Mouse (Mus musculus): ENCODE measurements around the gene Myoz1. TPM values are rescaled to one million over a fixed set of nuclear protein-coding genes. Genes with fewer than 3 reads are reported as not detected.
"Not testable (repeated sequence)": the region's sequence is repeated elsewhere in the genome, so short reads cannot be mapped to it uniquely, and the experiment has no call there.

Gene Myoz1
- not detected in 2 replicates for polyA plus RNA-seq (2015; fragmentation: Nextera tagmentation; extraction: Ambion mirVana)

DNA sequence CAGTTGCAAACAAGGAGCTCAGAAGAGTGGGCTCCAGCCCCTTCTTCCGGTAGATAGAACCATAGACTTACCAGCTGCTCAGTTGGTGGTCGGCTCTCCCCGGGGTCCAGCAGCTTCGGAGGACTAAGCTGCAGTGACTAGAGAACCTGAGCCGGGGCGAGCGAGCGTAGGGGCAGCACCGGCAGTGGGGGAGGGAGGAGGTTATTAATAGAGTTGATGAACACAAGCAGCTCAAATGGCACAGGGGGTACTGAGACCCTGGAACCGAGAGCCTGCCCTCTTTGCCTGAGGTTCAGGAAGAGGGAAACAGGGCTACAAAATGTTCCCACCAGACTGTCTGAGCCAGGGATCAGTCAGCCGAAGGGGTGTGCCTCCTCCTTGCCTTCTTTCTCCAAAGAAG lies at the start of gene Myoz1:
Gene Myoz1, minus strand, starts transcription at position 180 of the 400 bp plus-strand sequence.
- Histone ChIP-seq H3K4me2 (replicated peaks; ENCODE audit: low read depth) (no peak within 1 kb of the TSS), H3K9me3 (ENCODE audit: control insufficient read depth) (no peaks in the 10 kb centered on the region), H3K27ac (ENCODE audit: low read depth, low read length) (no peak within 1 kb of the TSS), H3K9ac (ENCODE audit: low read depth, low read length) (no peak within 1 kb of the TSS), H3K4me1 (replicated peaks; ENCODE audit: control insufficient read depth, insufficient read depth, low read length) (no peaks in the 10 kb centered on the region), H3K27me3 (replicated peaks; ENCODE audit: control insufficient read depth, insufficient read depth, low read length) (no peaks in the 10 kb centered on the region), H3K4me3 (ENCODE audit: low read depth, low read length) (no peak within 1 kb of the TSS), H3K36me3 (ENCODE audit: control insufficient read depth, insufficient read depth) (no peaks in the 10 kb centered on the region)
- ATAC-seq: no peak
- WGBS: 59% methylated on average over 11 of the region's 11 CpGs
- no peak for TF ChIP-seq CTCF (IDR thresholded peaks at IDR 0.05; ENCODE audit: low read depth)

DNA sequence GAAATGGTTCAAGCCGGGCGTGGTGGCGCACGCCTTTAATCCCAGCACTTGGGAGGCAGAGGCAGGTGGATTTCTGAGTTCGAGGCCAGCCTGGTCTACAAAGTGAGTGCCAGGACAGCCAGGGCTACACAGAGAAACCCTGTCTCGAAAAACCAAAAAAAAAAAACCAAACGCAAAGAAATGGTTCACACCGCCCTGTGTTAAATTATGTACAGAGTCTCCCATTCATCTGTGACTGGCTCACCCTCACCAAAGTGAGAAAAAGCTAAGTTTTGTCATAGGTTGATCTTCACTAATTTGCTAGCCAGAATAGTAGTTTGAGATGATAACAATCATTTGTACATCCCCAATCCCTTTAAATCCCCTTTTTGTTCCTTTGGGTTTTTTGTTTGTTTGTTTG lies 47.1 kb upstream of the Myoz1 start:
- not testable (repeated sequence) for H3K4me1 ChIP-seq (replicated peaks; ENCODE audit: control insufficient read depth, insufficient read depth, low read length); ATAC-seq; H3K9me3 ChIP-seq (ENCODE audit: control insufficient read depth); H3K27me3 ChIP-seq (replicated peaks; ENCODE audit: control insufficient read depth, insufficient read depth, low read length); H3K36me3 ChIP-seq (ENCODE audit: control insufficient read depth, insufficient read depth)
- Histone ChIP-seq H3K4me2 (replicated peaks; ENCODE audit: low read depth) (peak overlapping the region; percentile 71), H3K9ac (ENCODE audit: low read depth, low read length) (peak overlapping the region; percentile 82), H3K4me3 (ENCODE audit: low read depth, low read length) (peak overlapping the region; percentile 72), H3K27ac (ENCODE audit: low read depth, low read length) (peak overlapping the region; percentile 91; the same call in 1 of the 2 replicates)
- WGBS: 12% methylated on average over 8 of the region's 8 CpGs

DNA sequence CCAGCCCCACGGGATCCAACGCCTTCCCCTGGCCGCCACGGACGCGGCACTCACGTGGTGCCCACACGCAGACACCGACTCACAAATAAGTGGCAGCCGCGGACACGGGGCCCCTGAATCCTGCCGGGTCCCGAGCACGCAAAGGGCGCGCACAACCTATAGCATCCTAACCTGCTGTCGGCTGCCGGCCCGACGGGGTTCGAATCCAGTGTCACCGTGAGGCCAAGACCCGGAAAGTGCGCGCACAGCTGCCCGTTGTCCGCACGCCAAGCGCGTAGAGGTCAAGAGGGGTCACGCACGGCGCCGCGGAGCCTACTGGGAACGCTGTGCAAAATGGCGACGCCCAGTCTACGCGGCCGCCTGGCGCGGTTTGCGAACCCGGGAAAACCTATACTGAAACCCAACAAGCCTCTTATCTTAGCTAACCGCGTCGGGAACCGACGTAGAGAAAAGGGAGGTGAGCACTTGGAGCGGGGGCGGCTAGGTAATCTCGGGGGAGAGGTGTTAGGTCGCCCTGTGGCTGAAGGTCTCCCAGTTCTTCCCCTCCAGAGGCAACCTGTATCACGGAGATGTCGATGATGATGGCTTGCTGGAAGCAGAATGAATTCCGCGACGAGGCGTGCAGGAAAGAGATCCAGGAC lies 46.5 kb upstream of the Myoz1 start, which contains the start of gene Chchd1:
Gene Chchd1, plus strand, starts transcription at position 266 of the 641 bp plus-strand sequence.
- peak; percentile 73 for ATAC-seq
- no peak for TF ChIP-seq CTCF (IDR thresholded peaks at IDR 0.05; ENCODE audit: low read depth)
- Histone ChIP-seq H3K4me1 (replicated peaks; ENCODE audit: control insufficient read depth, insufficient read depth, low read length) (peaks cover 2% of the 10 kb centered on the region; the same call in 1 of the 2 replicates), H3K4me2 (replicated peaks; ENCODE audit: low read depth) (peak within 1 kb of the TSS; percentile 71), H3K27ac (ENCODE audit: low read depth, low read length) (peak within 1 kb of the TSS; percentile 91), H3K27me3 (replicated peaks; ENCODE audit: control insufficient read depth, insufficient read depth, low read length) (no peaks in the 10 kb centered on the region), H3K9me3 (ENCODE audit: control insufficient read depth) (no peaks in the 10 kb centered on the region), H3K4me3 (ENCODE audit: low read depth, low read length) (peak within 1 kb of the TSS; percentile 72), H3K9ac (ENCODE audit: low read depth, low read length) (peak within 1 kb of the TSS; percentile 82), H3K36me3 (ENCODE audit: control insufficient read depth, insufficient read depth) (no peaks in the 10 kb centered on the region; the same call in 1 of the 2 replicates)
- WGBS: 0% methylated on average over 61 of the region's 61 CpGs

DNA sequence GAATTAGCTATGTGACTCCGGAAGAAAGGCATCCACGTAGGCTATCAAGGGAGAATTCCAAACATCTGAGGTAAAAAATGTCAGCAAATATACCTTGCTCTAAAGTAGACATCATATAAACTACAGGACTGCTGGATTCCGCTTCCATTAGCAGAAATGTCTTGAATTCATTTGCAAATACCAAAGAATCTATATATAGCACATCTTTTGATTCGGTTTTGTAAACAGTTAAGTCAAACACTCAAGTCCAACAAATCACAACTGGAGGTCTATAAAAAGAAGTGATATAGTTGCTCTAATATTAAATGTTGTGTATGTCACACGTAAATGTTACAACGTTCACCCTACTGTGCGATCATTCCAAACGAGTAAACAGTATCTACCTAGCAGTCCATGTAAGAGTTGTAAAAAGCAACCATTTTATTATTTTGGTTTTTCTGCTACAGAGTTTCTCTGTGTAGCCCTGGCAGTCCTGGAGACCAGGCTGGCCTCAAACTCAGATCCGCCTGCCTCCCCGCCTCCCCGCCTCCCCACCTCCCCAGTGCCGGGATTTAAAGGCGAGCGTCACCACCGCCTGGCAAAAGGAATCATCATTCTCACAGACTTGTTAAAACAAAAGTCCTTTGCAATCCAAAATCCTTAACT lies 45.9 kb upstream of the Myoz1 start:
- Histone ChIP-seq H3K4me3 (ENCODE audit: low read depth, low read length) (peak overlapping the region; percentile 72), H3K27me3 (replicated peaks; ENCODE audit: control insufficient read depth, insufficient read depth, low read length) (no peaks in the 10 kb centered on the region), H3K4me2 (replicated peaks; ENCODE audit: low read depth) (peak overlapping the region; percentile 71), H3K36me3 (ENCODE audit: control insufficient read depth, insufficient read depth) (no peaks in the 10 kb centered on the region; the same call in 1 of the 2 replicates), H3K9ac (ENCODE audit: low read depth, low read length) (peak overlapping the region; percentile 82), H3K9me3 (ENCODE audit: control insufficient read depth) (no peaks in the 10 kb centered on the region), H3K27ac (ENCODE audit: low read depth, low read length) (peak overlapping the region; percentile 91), H3K4me1 (replicated peaks; ENCODE audit: control insufficient read depth, insufficient read depth, low read length) (peaks cover 2% of the 10 kb centered on the region; the same call in 1 of the 2 replicates)
- TF ChIP-seq CTCF (IDR thresholded peaks at IDR 0.05; ENCODE audit: low read depth): no peak
- ATAC-seq: peak; percentile 16
- WGBS: 5% methylated on average over 15 of the region's 15 CpGs

DNA sequence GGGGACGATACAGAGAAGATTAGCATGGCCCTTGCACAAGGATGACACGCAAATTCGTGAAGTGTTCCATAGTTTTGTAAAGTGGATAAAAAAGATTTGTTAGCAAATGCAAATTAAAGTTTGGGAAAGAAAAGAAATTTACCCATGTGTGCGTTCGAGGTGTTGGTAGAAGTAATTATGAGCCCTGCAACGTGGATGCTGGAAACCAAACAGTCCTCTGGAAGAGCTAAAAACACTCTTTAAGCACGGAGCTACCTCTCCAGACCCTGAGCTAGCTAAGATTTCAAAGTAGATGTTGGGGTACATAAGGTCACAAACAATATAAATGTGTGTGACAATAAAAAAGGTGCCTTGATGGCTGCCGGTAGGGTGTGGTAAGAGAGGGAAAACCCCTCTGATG lies 45.2 kb upstream of the Myoz1 start:
- Histone ChIP-seq H3K4me1 (replicated peaks; ENCODE audit: control insufficient read depth, insufficient read depth, low read length) (peaks cover 2% of the 10 kb centered on the region; the same call in 1 of the 2 replicates), H3K4me2 (replicated peaks; ENCODE audit: low read depth) (peak overlapping the region; percentile 71), H3K36me3 (ENCODE audit: control insufficient read depth, insufficient read depth) (no peaks in the 10 kb centered on the region; the same call in 1 of the 2 replicates), H3K9me3 (ENCODE audit: control insufficient read depth) (no peaks in the 10 kb centered on the region), H3K27me3 (replicated peaks; ENCODE audit: control insufficient read depth, insufficient read depth, low read length) (no peaks in the 10 kb centered on the region), H3K4me3 (ENCODE audit: low read depth, low read length) (peak overlapping the region; percentile 72; the same call in 1 of the 2 replicates), H3K9ac (ENCODE audit: low read depth, low read length) (0 out of 2 replicates have a peak overlapping the region, but pooled peaks have one; percentile 82), H3K27ac (ENCODE audit: low read depth, low read length) (no peak overlapping the region)
- no peak for ATAC-seq
- TF ChIP-seq CTCF (IDR thresholded peaks at IDR 0.05; ENCODE audit: low read depth): no peak
- WGBS: 58% methylated on average over 8 of the region's 8 CpGs

DNA sequence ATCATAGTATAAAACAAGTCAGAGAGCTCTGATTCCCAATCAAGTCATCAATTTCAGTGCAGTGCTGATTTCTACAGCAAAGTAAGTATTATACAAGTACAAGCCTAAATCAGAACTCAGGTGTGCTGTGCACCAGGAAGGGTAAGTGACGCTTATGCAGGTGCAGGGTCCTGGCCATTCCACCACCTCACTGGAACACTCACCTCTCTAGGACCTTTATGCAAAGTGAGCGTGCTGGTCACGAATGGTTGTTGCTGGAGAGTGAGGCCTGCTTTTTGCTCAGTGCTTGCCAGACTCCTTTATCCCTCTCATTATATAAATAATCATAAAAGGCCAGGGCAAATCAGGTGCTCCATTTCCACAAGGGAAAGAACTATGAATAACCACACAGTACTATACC lies 44.0 kb upstream of the Myoz1 start:
- no peaks in the 10 kb centered on the region; the same call in 1 of the 2 replicates for H3K36me3 ChIP-seq (ENCODE audit: control insufficient read depth, insufficient read depth)
- no peak for TF ChIP-seq CTCF (IDR thresholded peaks at IDR 0.05; ENCODE audit: low read depth)
- no peaks in the 10 kb centered on the region for H3K9me3 ChIP-seq (ENCODE audit: control insufficient read depth)
- no peak for ATAC-seq
- no peak overlapping the region for H3K4me2 ChIP-seq (replicated peaks; ENCODE audit: low read depth)
- WGBS: 59% methylated on average over 3 of the region's 3 CpGs
- peaks cover 9% of the 10 kb centered on the region; the same call in 1 of the 2 replicates for H3K4me1 ChIP-seq (replicated peaks; ENCODE audit: control insufficient read depth, insufficient read depth, low read length)
- H3K9ac ChIP-seq (ENCODE audit: low read depth, low read length): no peak overlapping the region
- H3K27me3 ChIP-seq (replicated peaks; ENCODE audit: control insufficient read depth, insufficient read depth, low read length): no peaks in the 10 kb centered on the region
- no peak overlapping the region for H3K4me3 ChIP-seq (ENCODE audit: low read depth, low read length)
- H3K27ac ChIP-seq (ENCODE audit: low read depth, low read length): no peak overlapping the region
